Mouse (Mus musculus): ENCODE measurements at regions not wholly inside any gene's neighbourhood (a gene's known extent, or its start where the extent isn't known, plus 50 kb on each side); places are given as distances from the start of the nearest gene placed in this dataset.

DNA sequence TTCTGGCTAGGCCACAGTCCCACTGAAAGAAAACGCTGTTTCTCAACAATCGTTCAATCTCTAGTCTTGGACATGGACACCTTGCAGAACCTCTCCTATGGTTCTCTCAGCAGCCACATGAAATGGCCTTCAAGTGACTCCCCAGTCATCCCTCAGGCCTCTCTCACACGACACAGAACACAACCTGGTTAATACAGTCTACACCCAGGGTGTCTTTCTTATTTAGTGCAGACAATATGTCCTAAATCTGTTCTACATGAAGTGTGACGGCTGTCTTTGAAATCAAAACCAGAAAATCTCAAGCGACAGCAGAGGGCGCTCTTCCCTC is 75.2 kb upstream of the Egfl6 start:
- TF ChIP-seq CTCF (IDR thresholded peaks at IDR 0.05; ENCODE audit: borderline replicate concordance, control insufficient read depth, extremely low read depth, insufficient read depth, low read length, poor library complexity), result no peak
- no peak for TF ChIP-seq POLR2A (IDR thresholded peaks at IDR 0.05; ENCODE audit: control insufficient read depth, extremely low read depth, insufficient read depth, low read length, poor library complexity)

Measured in thymus, adult 2 months (tissue).